Comparison of ENCODE assay signal across 10 mouse cellular contexts in genomic region chr17:28419636-28420035, GRCm38 (mm10). TPM values are rescaled to one million over a fixed set of nuclear protein-coding genes. Genes with fewer than 3 reads are reported as not detected.
A peak's percentile ranks its signal among the peaks of the same experiment; 100 is the strongest.
DNase-seq lines count a peak whose midpoint lies in the region; ATAC-seq and TF ChIP-seq lines count a peak whose summit lies in the region.
"Had no signal": no experiment of that assay in that cellular context is flagged by ENCODE, and none has a peak within 500 bp of the region (broad histone marks: within the 10 kb centered on the region; RNA-seq: fewer than 3 reads in every experiment).

No protein-coding gene starts in this region.

- whole genome bisulfite sequencing in heart, embryonic 13.5 days: 65% methylated on average over 6 of the region's 6 CpGs
- WGBS in lung, postnatal 0 days: 46% methylated on average over 6 of the region's 6 CpGs
- 88% methylated on average over 6 of the region's 6 CpGs for WGBS in midbrain, embryonic 11.5 days

- H3K27ac ChIP-seq in heart, embryonic 13.5 days (replicated peaks): peak overlapping the region; percentile 83
- peak overlapping the region; percentile 97 for H3K27ac ChIP-seq in lung, postnatal 0 days (ENCODE audit: low read length)
- H3K27ac ChIP-seq in midbrain, embryonic 11.5 days (ENCODE audit: low read depth, low read length): no peak overlapping the region

- H3K36me3 ChIP-seq in E14TG2a.4 (ENCODE audit: insufficient read depth, low read length): peaks cover 76% of the 10 kb centered on the region
- peaks cover 8% of the 10 kb centered on the region for H3K36me3 ChIP-seq in heart, embryonic 13.5 days
- no peaks in the 10 kb centered on the region for H3K36me3 ChIP-seq in lung, postnatal 0 days (ENCODE audit: insufficient read depth, low read length)
- H3K36me3 ChIP-seq in midbrain, embryonic 11.5 days (ENCODE audit: control insufficient read depth, insufficient read depth, low read length): no peaks in the 10 kb centered on the region

- no peak overlapping the region for H3K9ac ChIP-seq in heart, embryonic 13.5 days
- no peak overlapping the region for H3K9ac ChIP-seq in lung, postnatal 0 days (replicated peaks; ENCODE audit: low read depth)
- no peak overlapping the region for H3K9ac ChIP-seq in midbrain, embryonic 11.5 days (ENCODE audit: low read length)

- H3K9me3 ChIP-seq in E14TG2a.4 (ENCODE audit: low read length): no peaks in the 10 kb centered on the region
- no peaks in the 10 kb centered on the region for H3K9me3 ChIP-seq in heart, embryonic 13.5 days
- H3K9me3 ChIP-seq in lung, postnatal 0 days (ENCODE audit: low read length): no peaks in the 10 kb centered on the region
- no peaks in the 10 kb centered on the region for H3K9me3 ChIP-seq in midbrain, embryonic 11.5 days (ENCODE audit: control insufficient read depth, low read length)
- H3K9me3 ChIP-seq: megakaryocyte, embryonic 14.5 days had no signal

- no peak for ATAC-seq in heart, embryonic 13.5 days (ENCODE audit: extremely low read depth, insufficient number of reproducible peaks, low FRiP score, low TSS enrichment)
- ATAC-seq in lung, postnatal 0 days: peak; percentile 20
- no peak for ATAC-seq in midbrain, embryonic 11.5 days (ENCODE audit: low FRiP score)
- ATAC-seq: intestine, postnatal 0 days had no signal

- intact Hi-C loops in left cerebral cortex, postnatal 25 days (cut with DNase I): no loop called here
- intact Hi-C loops in left cerebral cortex, postnatal 4 days (cut with DNase I): no loop called here

- no peak overlapping the region for H3K4me2 ChIP-seq in heart, embryonic 13.5 days
- no peak overlapping the region for H3K4me2 ChIP-seq in lung, postnatal 0 days (replicated peaks; ENCODE audit: low read depth, low read length)
- H3K4me2 ChIP-seq in midbrain, embryonic 11.5 days: no peak overlapping the region

- H3K4me3 ChIP-seq in E14TG2a.4 (replicated peaks; ENCODE audit: low read length): 0 out of 2 replicates have a peak overlapping the region, but pooled peaks have one; percentile 21
- no peak overlapping the region for H3K4me3 ChIP-seq in heart, embryonic 13.5 days
- no peak overlapping the region for H3K4me3 ChIP-seq in lung, postnatal 0 days (ENCODE audit: low read depth, low read length)
- H3K4me3 ChIP-seq in midbrain, embryonic 11.5 days (ENCODE audit: low read depth, low read length): no peak overlapping the region

- DNase-seq in heart, adult 18-20 months: peak; percentile 42 to 63
- no peak for DNase-seq in heart, postnatal 4 days
- DNase-seq in lung, postnatal 0 days (ENCODE audit: low spot score): peak; percentile 71
- no peak for DNase-seq in midbrain, embryonic 11.5 days (ENCODE audit: low spot score, missing footprints)
- no peak for DNase-seq in left cerebral cortex, postnatal 25 days (ENCODE audit: low spot score in 2 of 2)
- no peak for DNase-seq in left cerebral cortex, postnatal 4 days

- no peaks in the 10 kb centered on the region for H3K27me3 ChIP-seq in E14TG2a.4 (ENCODE audit: insufficient read depth, low read length)
- H3K27me3 ChIP-seq in heart, embryonic 13.5 days (replicated peaks): no peaks in the 10 kb centered on the region
- H3K27me3 ChIP-seq in lung, postnatal 0 days (replicated peaks; ENCODE audit: insufficient read depth, low read length): no peaks in the 10 kb centered on the region
- H3K27me3 ChIP-seq in midbrain, embryonic 11.5 days (ENCODE audit: control insufficient read depth, insufficient read depth, low read length): no peaks in the 10 kb centered on the region
- H3K27me3 ChIP-seq: megakaryocyte, embryonic 14.5 days had no signal

- TF ChIP-seq CTCF in E14TG2a.4 (conservative IDR thresholded peaks at IDR 0.05; ENCODE audit: low read length): no peak
- TF ChIP-seq CTCF in lung, postnatal 0 days (IDR thresholded peaks at IDR 0.05): no peak

- TF ChIP-seq EP300 in lung, postnatal 0 days (IDR thresholded peaks at IDR 0.05): no peak

- H3K4me1 ChIP-seq in E14TG2a.4 (replicated peaks; ENCODE audit: low read depth, low read length): peaks cover 89% of the 10 kb centered on the region
- peaks cover 29% of the 10 kb centered on the region for H3K4me1 ChIP-seq in heart, embryonic 13.5 days
- peaks cover 14% of the 10 kb centered on the region for H3K4me1 ChIP-seq in lung, postnatal 0 days (ENCODE audit: insufficient read depth, low read depth, low read length)
- H3K4me1 ChIP-seq in midbrain, embryonic 11.5 days (ENCODE audit: control insufficient read depth, insufficient read depth, low read length): no peaks in the 10 kb centered on the region

RNA-seq across cellular contexts. Expression of gene Tulp1, which starts 54.6 kb away (rescaled TPM):
- not detected for total RNA-seq in heart, adult 18-20 months (2021)
- 1 to 10 TPM; 1.0 to 1.5 TPM for total RNA-seq in heart, postnatal 4 days (2021)
- 4.1 TPM in 2 replicates for polyA plus RNA-seq in heart, embryonic 13.5 days (2015; fragmentation: Nextera tagmentation; extraction: Ambion mirVana)
- polyA plus RNA-seq in lung, postnatal 0 days (2015; fragmentation: Nextera tagmentation; extraction: Ambion mirVana): 18.1 and 22.7 TPM in 2 replicates
- polyA plus RNA-seq in midbrain, embryonic 11.5 days (2014; fragmentation: Nextera tagmentation; extraction: Ambion mirVana): 4.6 and 4.9 TPM in 2 replicates
- not detected for total RNA-seq in left cerebral cortex, postnatal 25 days (2021)
- total RNA-seq in left cerebral cortex, postnatal 4 days (2021): under 1 TPM; 0.58 to 0.92 TPM

Comparison
In these comparisons a context has a peak if more than half of its experiments do, and no peak if none do; other contexts are left out.
1. DNase-seq: peak in heart, adult 18-20 months (2 of 2) and lung, postnatal 0 days (single experiment); none in heart, postnatal 4 days (single experiment), midbrain, embryonic 11.5 days (single experiment), left cerebral cortex, postnatal 25 days (0 of 2) and left cerebral cortex, postnatal 4 days (single experiment).